In genomic region chr16:10689748-10690318, GRCm38 (mm10) we compare ENCODE assay signal across 8 mouse cellular contexts.
DNase-seq lines count a peak whose midpoint lies in the region; ATAC-seq and TF ChIP-seq lines count a peak whose summit lies in the region.

No protein-coding gene starts in this region.

- no peaks in the 10 kb centered on the region for H3K27me3 ChIP-seq in intestine, embryonic 16.5 days (replicated peaks; ENCODE audit: control insufficient read depth, insufficient read depth, low read length)
- H3K27me3 ChIP-seq in lung, embryonic 14.5 days (ENCODE audit: insufficient read depth, low read length) = no peaks in the 10 kb centered on the region
- H3K27me3 ChIP-seq in hindbrain, embryonic 11.5 days (ENCODE audit: control insufficient read depth, insufficient read depth, low read length) = no peaks in the 10 kb centered on the region

- no peaks in the 10 kb centered on the region for H3K9me3 ChIP-seq in intestine, embryonic 16.5 days (ENCODE audit: control insufficient read depth, low read length)
- no peaks in the 10 kb centered on the region for H3K9me3 ChIP-seq in lung, embryonic 14.5 days (ENCODE audit: low read depth, low read length)
- H3K9me3 ChIP-seq in hindbrain, embryonic 11.5 days (ENCODE audit: control insufficient read depth, low read length) = no peaks in the 10 kb centered on the region

- H3K4me1 ChIP-seq in intestine, embryonic 16.5 days (ENCODE audit: control insufficient read depth, insufficient read depth, low read length) = peaks cover 18% of the 10 kb centered on the region
- peaks cover 17% of the 10 kb centered on the region for H3K4me1 ChIP-seq in lung, embryonic 14.5 days (ENCODE audit: insufficient read depth)
- no peaks in the 10 kb centered on the region for H3K4me1 ChIP-seq in hindbrain, embryonic 11.5 days (replicated peaks; ENCODE audit: control insufficient read depth, insufficient read depth, low read length)

- TF ChIP-seq CTCF in lung, embryonic 14.5 days (IDR thresholded peaks at IDR 0.05; ENCODE audit: low read depth) = no peak

- ATAC-seq in intestine, embryonic 16.5 days = peak; percentile 70
- peak; percentile 73 for ATAC-seq in lung, embryonic 14.5 days (ENCODE audit: insufficient read depth)
- no peak for ATAC-seq in hindbrain, embryonic 11.5 days (ENCODE audit: low FRiP score)

- no peaks in the 10 kb centered on the region for H3K36me3 ChIP-seq in intestine, embryonic 16.5 days (ENCODE audit: control insufficient read depth, insufficient read depth, low read length)
- no peaks in the 10 kb centered on the region for H3K36me3 ChIP-seq in lung, embryonic 14.5 days (ENCODE audit: insufficient read depth)
- no peaks in the 10 kb centered on the region for H3K36me3 ChIP-seq in hindbrain, embryonic 11.5 days (ENCODE audit: control insufficient read depth, insufficient read depth, low read length)

- H3K27ac ChIP-seq in intestine, embryonic 16.5 days (ENCODE audit: low read length) = no peak overlapping the region; the same call in 1 of the 2 replicates
- peak overlapping the region; percentile 66; the same call in 1 of the 2 replicates for H3K27ac ChIP-seq in lung, embryonic 14.5 days (ENCODE audit: low read depth)
- H3K27ac ChIP-seq in hindbrain, embryonic 11.5 days (ENCODE audit: low read depth, low read length) = no peak overlapping the region

- 61% methylated on average over 6 of the region's 6 CpGs for WGBS in intestine, embryonic 16.5 days
- 56% methylated on average over 6 of the region's 6 CpGs for WGBS in lung, embryonic 14.5 days
- WGBS in hindbrain, embryonic 11.5 days = 89% methylated on average over 6 of the region's 6 CpGs

- no peak overlapping the region for H3K9ac ChIP-seq in intestine, embryonic 16.5 days (ENCODE audit: low read depth, low read length)
- H3K9ac ChIP-seq in lung, embryonic 14.5 days = no peak overlapping the region
- H3K9ac ChIP-seq in hindbrain, embryonic 11.5 days (ENCODE audit: low read depth, low read length) = no peak overlapping the region

- DNase-seq in spleen, postnatal 36 days (ENCODE audit: low spot score in 2 of 2) = peak; percentile 17 to 22
- no peak for DNase-seq in spleen, adult 18-20 months
- peak; percentile 52 for DNase-seq in lung, embryonic 14.5 days
- peak; percentile 73 for DNase-seq in thymus, postnatal 4 days
- DNase-seq in spleen, adult 12 weeks (ENCODE audit: low spot score) = no peak
- DNase-seq in hindbrain, embryonic 11.5 days (ENCODE audit: low spot score) = no peak
- no peak for DNase-seq in frontal cortex, adult 2 months (ENCODE audit: extremely low spot score in 1 of 2, low spot score in 1 of 2)

- H3K4me3 ChIP-seq in intestine, embryonic 16.5 days (ENCODE audit: low read length) = no peak overlapping the region
- H3K4me3 ChIP-seq in lung, embryonic 14.5 days (ENCODE audit: low read depth, low read length) = no peak overlapping the region
- H3K4me3 ChIP-seq in hindbrain, embryonic 11.5 days (ENCODE audit: low read depth, low read length) = no peak overlapping the region

- no peak overlapping the region for H3K4me2 ChIP-seq in intestine, embryonic 16.5 days (ENCODE audit: low read depth, low read length)
- 0 out of 2 replicates have a peak overlapping the region, but pooled peaks have one; percentile 10 for H3K4me2 ChIP-seq in lung, embryonic 14.5 days
- no peak overlapping the region for H3K4me2 ChIP-seq in hindbrain, embryonic 11.5 days (replicated peaks; ENCODE audit: low read depth, low read length)

Comparison
In these comparisons a context has a peak if more than half of its experiments do, and no peak if none do; other contexts are left out.
1. DNase-seq: peak in spleen, postnatal 36 days (2 of 2), lung, embryonic 14.5 days (single experiment) and thymus, postnatal 4 days (single experiment); none in spleen, adult 18-20 months (0 of 2), spleen, adult 12 weeks (single experiment), hindbrain, embryonic 11.5 days (single experiment) and frontal cortex, adult 2 months (0 of 2).